Mouse (Mus musculus): ENCODE data around the gene Scyl1. TPM values are rescaled to one million over a fixed set of nuclear protein-coding genes. Genes with fewer than 3 reads are reported as not detected.

Gene Scyl1
- total and polyA plus RNA-seq, 3 experiments = 36.0 to 64.1 TPM; not detected in 1

- peak overlapping the region; percentile 85 for H3K9ac ChIP-seq (ENCODE audit: control insufficient read depth, low read depth, low read length, poor library complexity, severe bottlenecking)
- H3K27me3 ChIP-seq (ENCODE audit: control insufficient read depth in 1 of 2, insufficient read depth in 2 of 2, low read length in 2 of 2) = no peaks in the 10 kb centered on the region
- peaks cover 3 to 50% of the 10 kb centered on the region in 2 experiments; a peak in 3 of 4 replicates for H3K4me1 ChIP-seq (ENCODE audit: control insufficient read depth in 1 of 2, insufficient read depth in 2 of 2, low read length in 2 of 2)
- H3K9me3 ChIP-seq (replicated peaks; ENCODE audit: insufficient read depth, low read length) = no peaks in the 10 kb centered on the region
- peak overlapping the region; percentile 95 for H3K27ac ChIP-seq (ENCODE audit: control insufficient read depth, low read depth, low read length)
- DNase-seq (ENCODE audit: low read depth, low spot score) = peak; percentile 94
- peaks cover 56% of the 10 kb centered on the region for H3K79me2 ChIP-seq (ENCODE audit: control insufficient read depth, insufficient read depth, low read length, poor library complexity)
- H3K36me3 ChIP-seq (ENCODE audit: control insufficient read depth in 1 of 2, insufficient read depth in 2 of 2, low read length in 2 of 2) = peaks cover 0 to 33% of the 10 kb centered on the region in 2 experiments; a peak in 2 of 4 replicates
- peak overlapping the region; percentile 51 to 70 for H3K4me3 ChIP-seq (ENCODE audit: control insufficient read depth in 1 of 2, insufficient read depth in 1 of 2, low read depth in 2 of 2, low read length in 2 of 2)
- TF ChIP-seq TCF12 (IDR thresholded peaks at IDR 0.05; ENCODE audit: low read depth, low read length) = peak; percentile 83
- peak; percentile 81 to 85 for TF ChIP-seq EP300 (IDR thresholded peaks at IDR 0.05; ENCODE audit: low read depth in 1 of 2, low read length in 2 of 2)
- TF ChIP-seq NELFE (IDR thresholded peaks at IDR 0.05; ENCODE audit: low read depth, low read length) = 0 out of 2 replicates have a peak, but pooled peaks have one; percentile 13
- TF ChIP-seq TAL1 (IDR thresholded peaks at IDR 0.05; ENCODE audit: low read length) = peak; percentile 37
- TF ChIP-seq E2F4 (IDR thresholded peaks at IDR 0.05; ENCODE audit: borderline replicate concordance, low read depth, low read length) = no peak; the same call in 1 of the 2 replicates
- TF ChIP-seq POLR2AphosphoS2 (IDR thresholded peaks at IDR 0.05; ENCODE audit: low read length) = no peak
- no peak for TF ChIP-seq USF1 (IDR thresholded peaks at IDR 0.05; ENCODE audit: low read depth, low read length)
- 0 out of 2 replicates have a peak, but pooled peaks have one; percentile 45 for TF ChIP-seq NRF1 (IDR thresholded peaks at IDR 0.05; ENCODE audit: insufficient read depth, low read depth, low read length, poor library complexity, severe bottlenecking)
- TF ChIP-seq MAFK (IDR thresholded peaks at IDR 0.05; ENCODE audit: borderline replicate concordance, low read depth, low read length) = peak; percentile 64; the same call in 1 of the 2 replicates
- TF ChIP-seq POLR2A (IDR thresholded peaks at IDR 0.05; ENCODE audit: control insufficient read depth in 1 of 2, insufficient read depth in 1 of 2, low read depth in 1 of 2, low read length in 2 of 2, poor library complexity in 1 of 2) = peak; percentile 40 to 61; a peak in 2 of 4 replicates
- no peak for TF ChIP-seq ZC3H11A (IDR thresholded peaks at IDR 0.05; ENCODE audit: low read depth, low read length)
- peak; percentile 6; the same call in 1 of the 2 replicates for TF ChIP-seq SMC3 (IDR thresholded peaks at IDR 0.05; ENCODE audit: low read depth, low read length)
- TF ChIP-seq BHLHE40 (IDR thresholded peaks at IDR 0.05; ENCODE audit: borderline replicate concordance, low read depth, low read length) = peak; percentile 67
- peak; percentile 79; the same call in 1 of the 2 replicates for TF ChIP-seq MAZ (IDR thresholded peaks at IDR 0.05; ENCODE audit: low read depth, low read length)
- no peak for TF ChIP-seq GABPA (IDR thresholded peaks at IDR 0.05; ENCODE audit: low read depth, low read length)
- peak; percentile 95 for TF ChIP-seq GATA1 (IDR thresholded peaks at IDR 0.05; ENCODE audit: low read depth, low read length)
- TF ChIP-seq ZMIZ1 (IDR thresholded peaks at IDR 0.05; ENCODE audit: low read depth, low read length) = peak; percentile 23; the same call in 1 of the 2 replicates
- peak; percentile 83 for TF ChIP-seq ETS1 (IDR thresholded peaks at IDR 0.05; ENCODE audit: low read depth, low read length)
- peak; percentile 75; the same call in 1 of the 2 replicates for TF ChIP-seq MXI1 (IDR thresholded peaks at IDR 0.05; ENCODE audit: low read depth, low read length)
- no peak; the same call in none of the 2 replicates for TF ChIP-seq HCFC1 (IDR thresholded peaks at IDR 0.05; ENCODE audit: low read depth, low read length)
- 0 out of 2 replicates have a peak, but pooled peaks have one; percentile 23 for TF ChIP-seq MEF2A (IDR thresholded peaks at IDR 0.05; ENCODE audit: extremely low read depth, insufficient replicate concordance, low read depth, low read length, poor library complexity, severe bottlenecking)
- TF ChIP-seq RCOR1 (IDR thresholded peaks at IDR 0.05; ENCODE audit: low read depth, low read length) = peak; percentile 79; the same call in 1 of the 2 replicates
- TF ChIP-seq JUND (IDR thresholded peaks at IDR 0.05; ENCODE audit: low read depth, low read length) = 0 out of 2 replicates have a peak, but pooled peaks have one; percentile 14
- TF ChIP-seq KAT2A (conservative IDR thresholded peaks at IDR 0.05; ENCODE audit: low read depth, low read length) = peak; percentile 48; the same call in 1 of the 2 replicates
- TF ChIP-seq MAX (IDR thresholded peaks at IDR 0.05; ENCODE audit: low read length) = peak; percentile 58; the same call in 1 of the 2 replicates
- no peak for TF ChIP-seq ZNF384 (IDR thresholded peaks at IDR 0.05; ENCODE audit: low read depth, low read length)
- peak; percentile 71; the same call in 1 of the 2 replicates for TF ChIP-seq MYC (IDR thresholded peaks at IDR 0.05; ENCODE audit: low read depth, low read length)
- 0 out of 2 replicates have a peak, but pooled peaks have one; percentile 49 for TF ChIP-seq ZKSCAN1 (IDR thresholded peaks at IDR 0.05; ENCODE audit: low read depth, low read length)
- peak; percentile 89 for TF ChIP-seq SIN3A (IDR thresholded peaks at IDR 0.05; ENCODE audit: low read length)
- TF ChIP-seq CHD2 (IDR thresholded peaks at IDR 0.05; ENCODE audit: low read length) = 0 out of 2 replicates have a peak, but pooled peaks have one; percentile 28
- no peak for TF ChIP-seq POLR2AphosphoS5 (IDR thresholded peaks at IDR 0.05; ENCODE audit: borderline replicate concordance, low read depth, low read length)
- no peak for TF ChIP-seq ELF1 (IDR thresholded peaks at IDR 0.05; ENCODE audit: low read depth, low read length)
- peak; percentile 71 for TF ChIP-seq MYB (IDR thresholded peaks at IDR 0.05; ENCODE audit: low read depth, low read length)
- no peak for TF ChIP-seq RAD21 (IDR thresholded peaks at IDR 0.05; ENCODE audit: low read depth, low read length)
- TF ChIP-seq CTCF (IDR thresholded peaks at IDR 0.05 in 2 of 3, conservative IDR thresholded peaks at IDR 0.05 in 1 of 3; ENCODE audit: control insufficient read depth in 1 of 3, insufficient read depth in 1 of 3, low read depth in 2 of 3, low read length in 3 of 3, poor library complexity in 1 of 3, severe bottlenecking in 1 of 3) = no peak
Measured at GRCm38 (mm10) chr19:5726961-5727578, 44.1 kb downstream of the Scyl1 start.
